Mouse (Mus musculus) embryonic facial prominence, embryonic 15.5 days (tissue): Measurements from ENCODE around the gene Setd3. TPM values are rescaled to one million over a fixed set of nuclear protein-coding genes. Genes with fewer than 3 reads are reported as not detected.

ENCODE experiments used
- ATAC-seq: fragments of 200-750 bp; cut with Nextera tagmentation; 2 replicates; pipeline ENCODE4 v1.8.0; 2017; ENCODE audit warnings: low read depth, moderate TSS enrichment; ENCODE audit not compliant: insufficient number of reproducible peaks, low FRiP score, low TSS enrichment
- H3K27ac ChIP-seq: fragments of 300-500 bp; sonication (generic); replicated peaks from 2 replicates; pipeline ENCODE4 v1.5.1; 2015; ENCODE audit warnings: mild to moderate bottlenecking, inconsistent platforms
- H3K27me3 ChIP-seq: fragments of 300-500 bp; sonication (generic); 2 replicates; pipeline ENCODE4 v1.6.1; 2015; ENCODE audit warnings: inconsistent platforms
- H3K36me3 ChIP-seq: fragments of 300-500 bp; sonication (generic); 2 replicates; pipeline ENCODE4 v1.6.1; 2015; ENCODE audit warnings: mild to moderate bottlenecking, inconsistent platforms
- H3K4me1 ChIP-seq: fragments of 300-500 bp; sonication (generic); 2 replicates; pipeline ENCODE4 v1.6.1; 2015; ENCODE audit warnings: inconsistent platforms
- H3K4me2 ChIP-seq: fragments of 300-500 bp; sonication (generic); replicated peaks from 2 replicates; pipeline ENCODE4 v1.6.1; 2015; ENCODE audit warnings: mild to moderate bottlenecking, inconsistent platforms
- H3K4me3 ChIP-seq: fragments of 300-500 bp; sonication (generic); replicated peaks from 2 replicates; pipeline ENCODE4 v1.5.1; 2015; ENCODE audit warnings: mild to moderate bottlenecking, inconsistent platforms
- H3K9ac ChIP-seq: fragments of 300-500 bp; sonication (generic); 2 replicates; pipeline ENCODE4 v1.6.1; 2015; ENCODE audit warnings: inconsistent platforms
- H3K9me3 ChIP-seq: fragments of 300-500 bp; sonication (generic); replicated peaks from 2 replicates; pipeline ENCODE4 v1.6.1; 2016; ENCODE audit warnings: inconsistent platforms
- WGBS: fragments of 180-500 bp; shearing (Covaris S2); methylation state at CpG from one replicate; pipeline ENCODE4 v1.1.7; 2015; 5-methylcytosine and 5-hydroxymethylcytosine counted together
- polyA plus RNA-seq: library from polyadenylated mRNA; unstranded; fragments of >200 nt; fragmentation: Nextera tagmentation; extraction: Ambion mirVana; gene quantifications from 2 replicates; pipeline ENCODE4 v1.2.1, GENCODE M21; 2015

Setd3 gene
- polyA plus RNA-seq, 1 experiment from 2014 or later: 85.5 TPM

GRCm38 (mm10) chr12:108216611-108217370 lies 37.7 kb upstream of the Setd3 start:
- ATAC-seq: no peak
- no peak overlapping the region for H3K4me2 ChIP-seq
- no peak overlapping the region for H3K4me3 ChIP-seq
- no peak overlapping the region for H3K9ac ChIP-seq
- no peaks in the 10 kb centered on the region for H3K27me3 ChIP-seq
- no peaks in the 10 kb centered on the region for H3K9me3 ChIP-seq
- H3K27ac ChIP-seq: no peak overlapping the region
- peaks cover 89% of the 10 kb centered on the region for H3K4me1 ChIP-seq
- no peaks in the 10 kb centered on the region for H3K36me3 ChIP-seq
- WGBS: 70% methylated on average over 11 of the region's 11 CpGs

GRCm38 (mm10) chr12:108215090-108215489 lies 36.0 kb upstream of the Setd3 start:
- Histone ChIP-seq H3K4me1 (peaks cover 75% of the 10 kb centered on the region), H3K9me3 (no peaks in the 10 kb centered on the region), H3K4me2 (no peak overlapping the region), H3K27ac (no peak overlapping the region), H3K4me3 (no peak overlapping the region), H3K9ac (no peak overlapping the region), H3K36me3 (no peaks in the 10 kb centered on the region), H3K27me3 (no peaks in the 10 kb centered on the region)
- peak; percentile 30; the same call in 1 of the 2 replicates for ATAC-seq
- 22% methylated on average over 8 of the region's 8 CpGs for WGBS

- no peak for ATAC-seq
- peaks cover 70% of the 10 kb centered on the region for H3K4me1 ChIP-seq
- H3K27ac ChIP-seq: 0 out of 2 replicates have a peak overlapping the region, but pooled peaks have one; percentile 11
- H3K4me2 ChIP-seq: no peak overlapping the region
- H3K9ac ChIP-seq: no peak overlapping the region
- H3K36me3 ChIP-seq: no peaks in the 10 kb centered on the region
- no peaks in the 10 kb centered on the region for H3K27me3 ChIP-seq
- H3K9me3 ChIP-seq: no peaks in the 10 kb centered on the region
- H3K4me3 ChIP-seq: no peak overlapping the region
- 38% methylated on average over 18 of the region's 18 CpGs for WGBS
Measured at GRCm38 (mm10) chr12:108213090-108214041, 34.3 kb upstream of the Setd3 start.

GRCm38 (mm10) chr12:108212476-108212875 lies 33.4 kb upstream of the Setd3 start:
- H3K36me3 ChIP-seq: 0 out of 2 replicates have a peak, but pooled peaks cover 2% of the 10 kb centered on the region
- no peak overlapping the region for H3K4me3 ChIP-seq
- no peak overlapping the region for H3K27ac ChIP-seq
- H3K9me3 ChIP-seq: no peaks in the 10 kb centered on the region
- H3K4me1 ChIP-seq: peaks cover 63% of the 10 kb centered on the region
- no peak for ATAC-seq
- WGBS: 77% methylated on average over 6 of the region's 6 CpGs
- H3K27me3 ChIP-seq: no peaks in the 10 kb centered on the region
- H3K9ac ChIP-seq: no peak overlapping the region
- no peak overlapping the region for H3K4me2 ChIP-seq

GRCm38 (mm10) chr12:108212071-108212470 lies 33.0 kb upstream of the Setd3 start:
- ATAC-seq: no peak
- H3K9me3 ChIP-seq: no peaks in the 10 kb centered on the region
- peaks cover 61% of the 10 kb centered on the region for H3K4me1 ChIP-seq
- H3K4me2 ChIP-seq: no peak overlapping the region
- no peak overlapping the region for H3K27ac ChIP-seq
- H3K4me3 ChIP-seq: no peak overlapping the region
- 35% methylated on average over 5 of the region's 5 CpGs for WGBS
- 0 out of 2 replicates have a peak, but pooled peaks cover 4% of the 10 kb centered on the region for H3K36me3 ChIP-seq
- H3K27me3 ChIP-seq: no peaks in the 10 kb centered on the region
- no peak overlapping the region for H3K9ac ChIP-seq

GRCm38 (mm10) chr12:108210623-108211022 lies 31.5 kb upstream of the Setd3 start:
- Histone ChIP-seq H3K36me3 (peaks cover 10% of the 10 kb centered on the region), H3K27me3 (no peaks in the 10 kb centered on the region), H3K4me2 (no peak overlapping the region), H3K9ac (no peak overlapping the region), H3K9me3 (no peaks in the 10 kb centered on the region), H3K4me1 (peaks cover 52% of the 10 kb centered on the region), H3K4me3 (no peak overlapping the region), H3K27ac (no peak overlapping the region)
- ATAC-seq: no peak
- WGBS: 90% methylated on average over 15 of the region's 15 CpGs

- 30% methylated on average over 13 of the region's 13 CpGs for WGBS
- Histone ChIP-seq H3K4me3 (no peak overlapping the region), H3K27me3 (no peaks in the 10 kb centered on the region), H3K27ac (no peak overlapping the region), H3K4me2 (no peak overlapping the region), H3K36me3 (peaks cover 16% of the 10 kb centered on the region), H3K9ac (no peak overlapping the region), H3K9me3 (no peaks in the 10 kb centered on the region), H3K4me1 (peaks cover 37% of the 10 kb centered on the region)
- ATAC-seq: no peak
Measured at GRCm38 (mm10) chr12:108208726-108209438, 29.8 kb upstream of the Setd3 start.

- H3K9me3 ChIP-seq: no peaks in the 10 kb centered on the region
- H3K4me3 ChIP-seq: no peak overlapping the region
- peaks cover 30% of the 10 kb centered on the region for H3K4me1 ChIP-seq
- no peaks in the 10 kb centered on the region for H3K27me3 ChIP-seq
- no peak overlapping the region for H3K27ac ChIP-seq
- peaks cover 21% of the 10 kb centered on the region for H3K36me3 ChIP-seq
- WGBS: 84% methylated on average over 9 of the region's 9 CpGs
- H3K9ac ChIP-seq: no peak overlapping the region
- no peak for ATAC-seq
- no peak overlapping the region for H3K4me2 ChIP-seq
Measured at GRCm38 (mm10) chr12:108208216-108208615, 29.1 kb upstream of the Setd3 start.

GRCm38 (mm10) chr12:108206641-108207040 lies 27.5 kb upstream of the Setd3 start:
- H3K4me3 ChIP-seq: no peak overlapping the region
- no peak overlapping the region for H3K27ac ChIP-seq
- 7% methylated on average over 5 of the region's 5 CpGs for WGBS
- H3K4me1 ChIP-seq: peaks cover 14% of the 10 kb centered on the region
- no peak overlapping the region for H3K4me2 ChIP-seq
- 0 out of 2 replicates have a peak, but pooled peaks have one; percentile 48 for ATAC-seq
- H3K9ac ChIP-seq: no peak overlapping the region
- no peaks in the 10 kb centered on the region for H3K9me3 ChIP-seq
- peaks cover 34% of the 10 kb centered on the region for H3K36me3 ChIP-seq
- no peaks in the 10 kb centered on the region for H3K27me3 ChIP-seq

GRCm38 (mm10) chr12:108204978-108205377 lies 25.9 kb upstream of the Setd3 start:
- WGBS: 68% methylated on average over 12 of the region's 12 CpGs

GRCm38 (mm10) chr12:108203895-108204294 lies 24.8 kb upstream of the Setd3 start:
- no peaks in the 10 kb centered on the region for H3K27me3 ChIP-seq
- H3K4me3 ChIP-seq: no peak overlapping the region
- no peak overlapping the region for H3K9ac ChIP-seq
- peaks cover 3% of the 10 kb centered on the region; the same call in 1 of the 2 replicates for H3K4me1 ChIP-seq
- no peak for ATAC-seq
- H3K4me2 ChIP-seq: no peak overlapping the region
- 62% methylated on average over 8 of the region's 8 CpGs for WGBS
- no peak overlapping the region for H3K27ac ChIP-seq
- H3K9me3 ChIP-seq: no peaks in the 10 kb centered on the region
- H3K36me3 ChIP-seq: peaks cover 61% of the 10 kb centered on the region

More at GRCm38 (mm10) chr12:108204978-108205377, 25.9 kb upstream of the Setd3 start:
- Histone ChIP-seq H3K36me3 (peaks cover 50% of the 10 kb centered on the region), H3K9ac (no peak overlapping the region), H3K9me3 (no peaks in the 10 kb centered on the region), H3K4me1 (peaks cover 12% of the 10 kb centered on the region; the same call in 1 of the 2 replicates), H3K4me2 (no peak overlapping the region), H3K4me3 (no peak overlapping the region), H3K27ac (no peak overlapping the region), H3K27me3 (no peaks in the 10 kb centered on the region)
- ATAC-seq: no peak
